Mouse (Mus musculus): ENCODE measurements around the gene Dll3.

DNA sequence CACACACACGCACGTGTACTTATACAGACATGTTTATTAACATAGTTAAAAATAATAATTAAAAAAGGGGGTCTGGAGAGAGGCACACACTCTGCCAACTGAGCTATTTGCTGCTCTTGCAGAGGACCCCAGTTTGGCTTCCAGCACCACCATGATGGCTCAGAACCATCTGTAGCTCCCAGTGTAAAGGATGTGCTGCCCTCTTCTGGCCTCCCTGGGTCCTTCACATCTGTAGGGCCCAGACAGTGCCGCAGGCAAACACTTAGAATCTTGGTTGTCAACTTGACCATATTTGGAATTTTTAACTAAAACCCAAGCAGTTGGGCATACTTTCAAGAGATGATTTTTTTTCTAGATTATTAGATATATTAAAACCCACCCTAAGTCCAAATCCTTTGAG is 53.1 kb downstream of the Dll3 start:
- TF ChIP-seq CTCF (IDR thresholded peaks at IDR 0.05) = no peak
- TF ChIP-seq EP300 (IDR thresholded peaks at IDR 0.05) = no peak
